Mouse (Mus musculus): ENCODE measurements around the gene Pi4k2b.

DNA sequence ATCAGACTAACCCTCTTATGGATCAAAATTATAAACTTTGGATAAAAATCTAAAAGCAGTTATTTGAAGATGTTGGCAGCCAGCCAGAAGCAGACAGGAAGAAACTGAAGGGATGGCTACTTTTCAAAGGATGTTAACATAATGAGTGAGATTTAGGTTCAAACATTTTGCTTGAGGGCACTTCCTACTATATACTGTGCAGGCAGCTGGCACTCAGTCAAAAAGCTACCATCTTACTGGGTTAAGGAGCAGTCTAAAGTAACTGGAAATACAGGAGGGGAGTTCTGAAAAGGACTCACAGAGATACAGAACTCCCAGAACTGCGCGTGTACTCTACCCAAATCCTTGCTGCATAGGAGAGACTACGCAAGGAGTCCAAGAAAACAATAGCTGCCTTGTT, 5.3 kb upstream of the Pi4k2b start:
- TF ChIP-seq POLR2A (IDR thresholded peaks at IDR 0.05; ENCODE audit: insufficient read length, low read depth) (no peak), MAX (IDR thresholded peaks at IDR 0.05; ENCODE audit: low read depth) (no peak), POLR2AphosphoS2 (IDR thresholded peaks at IDR 0.05; ENCODE audit: insufficient read length, low read depth) (no peak), USF1 (IDR thresholded peaks at IDR 0.05; ENCODE audit: low read depth) (no peak), TCF12 (IDR thresholded peaks at IDR 0.05; ENCODE audit: insufficient read depth, poor library complexity, severe bottlenecking) (no peak), SRF (IDR thresholded peaks at IDR 0.05; ENCODE audit: control insufficient read depth, insufficient read length, low read depth) (no peak), MYOD1 (IDR thresholded peaks at IDR 0.05; ENCODE audit: control insufficient read depth in 1 of 3, insufficient read length in 2 of 3, low read depth in 2 of 3) (no peak), MYOG (IDR thresholded peaks at IDR 0.05; ENCODE audit: control insufficient read depth in 1 of 3, insufficient read depth in 1 of 3, insufficient read length in 2 of 3, low read depth in 2 of 3) (no peak), E2F4 (IDR thresholded peaks at IDR 0.05; ENCODE audit: insufficient read depth) (no peak), TCF3 (IDR thresholded peaks at IDR 0.05; ENCODE audit: insufficient read length, low read depth) (no peak)
